Mouse (Mus musculus) embryonic facial prominence, embryonic 10.5 days (tissue): ENCODE measurements around the gene Psors1c2. TPM values are rescaled to one million over a fixed set of nuclear protein-coding genes. Genes with fewer than 3 reads are reported as not detected.

Experiments
- DNase-seq: peaks from one replicate; pipeline ENCODE4 v3.0.0-alpha.2; 2017; ENCODE audit warnings: low spot score
- H3K27ac ChIP-seq: fragments of 300-500 bp; sonication (generic); replicated peaks from 2 replicates; pipeline ENCODE4 v1.5.1; 2016; ENCODE audit warnings: mild to moderate bottlenecking
- H3K27me3 ChIP-seq: fragments of 300-500 bp; sonication (generic); replicated peaks from 2 replicates; pipeline ENCODE4 v1.6.1; 2016; ENCODE audit warnings: low read depth, mild to moderate bottlenecking; ENCODE audit not compliant: poor library complexity, severe bottlenecking
- H3K36me3 ChIP-seq: fragments of 300-500 bp; sonication (generic); replicated peaks from 2 replicates; pipeline ENCODE4 v1.6.1; 2016; ENCODE audit warnings: mild to moderate bottlenecking, moderate library complexity
- H3K4me1 ChIP-seq: fragments of 300-500 bp; sonication (generic); 2 replicates; pipeline ENCODE4 v1.6.1; 2016
- H3K4me3 ChIP-seq: fragments of 300-500 bp; sonication (generic); 2 replicates; pipeline ENCODE4 v1.5.1; 2016; ENCODE audit warnings: mild to moderate bottlenecking, moderate library complexity
- H3K9me3 ChIP-seq: fragments of 300-500 bp; sonication (generic); 2 replicates; pipeline ENCODE4 v1.6.1; 2016; ENCODE audit warnings: mild to moderate bottlenecking
- WGBS: fragments of 180-500 bp; shearing (Covaris S2); methylation state at CpG from one replicate; pipeline ENCODE4 v1.1.7; 2016; 5-methylcytosine and 5-hydroxymethylcytosine counted together
- polyA plus RNA-seq: library from polyadenylated mRNA; unstranded; fragments of >200 nt; fragmentation: Nextera tagmentation; extraction: Ambion mirVana; gene quantifications from 2 replicates; pipeline ENCODE4 v1.2.1, GENCODE M21; 2016

The Psors1c2 gene
- polyA plus RNA-seq: 1.6 and 1.9 TPM in 2 replicates

- Histone ChIP-seq H3K4me1 (peaks cover 19% of the 10 kb centered on the region), H3K27ac (no peak within 1 kb of the TSS), H3K9me3 (no peaks in the 10 kb centered on the region), H3K4me3 (no peak within 1 kb of the TSS), H3K36me3 (peaks cover 31% of the 10 kb centered on the region), H3K27me3 (no peaks in the 10 kb centered on the region)
- 42% methylated on average over 7 of the region's 7 CpGs for WGBS
- DNase-seq: no peak
Measured at GRCm38 (mm10) chr17:35532901-35533300, at the start of gene Psors1c2. Gene Psors1c2 (plus strand): TSS chr17:35533201.

- Histone ChIP-seq H3K9me3 (no peaks in the 10 kb centered on the region), H3K27ac (no peak overlapping the region), H3K4me1 (peaks cover 6% of the 10 kb centered on the region; the same call in 1 of the 2 replicates), H3K36me3 (no peaks in the 10 kb centered on the region), H3K27me3 (0 out of 2 replicates have a peak, but pooled peaks cover 4% of the 10 kb centered on the region), H3K4me3 (no peak overlapping the region)
- peak; percentile 70 for DNase-seq
- WGBS: 1% methylated on average over 9 of the region's 9 CpGs
Measured at GRCm38 (mm10) chr17:35484066-35484465, 48.9 kb upstream of the Psors1c2 start.

GRCm38 (mm10) chr17:35485702-35486101, 47.3 kb upstream of the Psors1c2 start:
- Histone ChIP-seq H3K27me3 (0 out of 2 replicates have a peak, but pooled peaks cover 10% of the 10 kb centered on the region), H3K4me3 (no peak overlapping the region), H3K27ac (0 out of 2 replicates have a peak overlapping the region, but pooled peaks have one; percentile 40), H3K4me1 (peaks cover 10% of the 10 kb centered on the region), H3K36me3 (no peaks in the 10 kb centered on the region), H3K9me3 (no peaks in the 10 kb centered on the region)
- 32% methylated on average over 4 of the region's 4 CpGs for WGBS
- no peak for DNase-seq

GRCm38 (mm10) chr17:35486726-35487125, 46.3 kb upstream of the Psors1c2 start:
- WGBS: 59% methylated on average over 10 of the region's 10 CpGs
- Histone ChIP-seq H3K36me3 (no peaks in the 10 kb centered on the region), H3K4me1 (peaks cover 10% of the 10 kb centered on the region), H3K9me3 (no peaks in the 10 kb centered on the region), H3K4me3 (no peak overlapping the region), H3K27ac (no peak overlapping the region), H3K27me3 (0 out of 2 replicates have a peak, but pooled peaks cover 10% of the 10 kb centered on the region)
- DNase-seq: no peak

- Histone ChIP-seq H3K4me3 (no peak overlapping the region), H3K4me1 (peaks cover 10% of the 10 kb centered on the region), H3K36me3 (no peaks in the 10 kb centered on the region), H3K27me3 (0 out of 2 replicates have a peak, but pooled peaks cover 10% of the 10 kb centered on the region), H3K27ac (no peak overlapping the region), H3K9me3 (no peaks in the 10 kb centered on the region)
- no peak for DNase-seq
- 91% methylated on average over 2 of the region's 2 CpGs for WGBS
Measured at GRCm38 (mm10) chr17:35488041-35488440, 45.0 kb upstream of the Psors1c2 start.

- no peak overlapping the region for H3K4me3 ChIP-seq
- DNase-seq: no peak
- H3K36me3 ChIP-seq: no peaks in the 10 kb centered on the region
- H3K4me1 ChIP-seq: peaks cover 10% of the 10 kb centered on the region
- H3K9me3 ChIP-seq: no peaks in the 10 kb centered on the region
- 0 out of 2 replicates have a peak, but pooled peaks cover 10% of the 10 kb centered on the region for H3K27me3 ChIP-seq
- 55% methylated on average over 5 of the region's 5 CpGs for WGBS
- H3K27ac ChIP-seq: no peak overlapping the region
Measured at GRCm38 (mm10) chr17:35490320-35490719, 42.7 kb upstream of the Psors1c2 start.

GRCm38 (mm10) chr17:35497124-35497523, 35.9 kb upstream of the Psors1c2 start:
- 0 out of 2 replicates have a peak, but pooled peaks cover 10% of the 10 kb centered on the region for H3K27me3 ChIP-seq
- no peaks in the 10 kb centered on the region for H3K9me3 ChIP-seq
- no peak overlapping the region for H3K4me3 ChIP-seq
- DNase-seq: no peak
- no peak overlapping the region for H3K27ac ChIP-seq
- H3K4me1 ChIP-seq: peaks cover 3% of the 10 kb centered on the region
- WGBS: 91% methylated on average over 7 of the region's 7 CpGs
- H3K36me3 ChIP-seq: no peaks in the 10 kb centered on the region

- 3% methylated on average over 6 of the region's 6 CpGs for WGBS
- Histone ChIP-seq H3K27ac (peak overlapping the region; percentile 79), H3K27me3 (peaks cover 52% of the 10 kb centered on the region)
Measured at GRCm38 (mm10) chr17:35502226-35502625, 30.8 kb upstream of the Psors1c2 start.

GRCm38 (mm10) chr17:35502762-35503161, 30.2 kb upstream of the Psors1c2 start:
- DNase-seq: no peak
- Histone ChIP-seq H3K27me3 (peaks cover 57% of the 10 kb centered on the region), H3K27ac (peak overlapping the region; percentile 79)

More at GRCm38 (mm10) chr17:35502226-35502625, 30.8 kb upstream of the Psors1c2 start:
- Histone ChIP-seq H3K4me3 (no peak overlapping the region), H3K9me3 (no peaks in the 10 kb centered on the region), H3K36me3 (no peaks in the 10 kb centered on the region), H3K4me1 (peaks cover 25% of the 10 kb centered on the region)
- DNase-seq: peak; percentile 75

GRCm38 (mm10) chr17:35503849-35504248, 29.2 kb upstream of the Psors1c2 start:
- Histone ChIP-seq H3K9me3 (no peaks in the 10 kb centered on the region), H3K27me3 (peaks cover 68% of the 10 kb centered on the region), H3K36me3 (no peaks in the 10 kb centered on the region), H3K4me1 (peaks cover 25% of the 10 kb centered on the region), H3K27ac (0 out of 2 replicates have a peak overlapping the region, but pooled peaks have one; percentile 19), H3K4me3 (no peak overlapping the region)
- 17% methylated on average over 5 of the region's 5 CpGs for WGBS
- no peak for DNase-seq

More at GRCm38 (mm10) chr17:35502762-35503161, 30.2 kb upstream of the Psors1c2 start:
- 42% methylated on average over 5 of the region's 5 CpGs for WGBS
- Histone ChIP-seq H3K36me3 (no peaks in the 10 kb centered on the region), H3K4me3 (no peak overlapping the region), H3K9me3 (no peaks in the 10 kb centered on the region), H3K4me1 (peaks cover 25% of the 10 kb centered on the region)

- H3K4me3 ChIP-seq: peak overlapping the region; percentile 8; the same call in 1 of the 2 replicates
- H3K4me1 ChIP-seq: peaks cover 29% of the 10 kb centered on the region
- WGBS: 11% methylated on average over 8 of the region's 8 CpGs
- no peaks in the 10 kb centered on the region for H3K36me3 ChIP-seq
- H3K9me3 ChIP-seq: no peaks in the 10 kb centered on the region
- peaks cover 78% of the 10 kb centered on the region for H3K27me3 ChIP-seq
- H3K27ac ChIP-seq: no peak overlapping the region
- DNase-seq: no peak
Measured at GRCm38 (mm10) chr17:35504628-35505481, 28.1 kb upstream of the Psors1c2 start.

GRCm38 (mm10) chr17:35505776-35506175, 27.2 kb upstream of the Psors1c2 start, which contains the start of gene Pou5f1:
Gene Pou5f1 (plus strand): TSS chr17:35506018.
- peaks cover 29% of the 10 kb centered on the region for H3K4me1 ChIP-seq
- WGBS: 17% methylated on average over 13 of the region's 13 CpGs
- no peak within 1 kb of the TSS for H3K27ac ChIP-seq
- DNase-seq: no peak
- no peaks in the 10 kb centered on the region for H3K36me3 ChIP-seq
- no peaks in the 10 kb centered on the region for H3K9me3 ChIP-seq
- peak within 1 kb of the TSS; percentile 8; the same call in 1 of the 2 replicates for H3K4me3 ChIP-seq
- H3K27me3 ChIP-seq: peaks cover 79% of the 10 kb centered on the region
